Mouse (Mus musculus) embryo, embryonic 10.5 days (tissue): ENCODE measurements around the gene Stk24.

Experiments
- DNase-seq: peaks from one replicate; pipeline ENCODE4 v3.0.0-alpha.2; 2015; ENCODE audit warnings: low spot score

Stk24 gene

GRCm38 (mm10) chr14:121351737-121352136, 28.1 kb downstream of the Stk24 start:
- no peak for DNase-seq

- DNase-seq = no peak
Observed at GRCm38 (mm10) chr14:121350011-121350410, 29.8 kb downstream of the Stk24 start.

- DNase-seq = no peak
Observed at GRCm38 (mm10) chr14:121349291-121349690, 30.5 kb downstream of the Stk24 start.

- no peak for DNase-seq
Observed at GRCm38 (mm10) chr14:121348256-121348655, 31.6 kb downstream of the Stk24 start.

GRCm38 (mm10) chr14:121347134-121347533, 32.7 kb downstream of the Stk24 start:
- DNase-seq = no peak

- DNase-seq = no peak
Observed at GRCm38 (mm10) chr14:121346654-121347053, 33.2 kb downstream of the Stk24 start.

- peak; percentile 27 for DNase-seq
Observed at GRCm38 (mm10) chr14:121346053-121346452, 33.8 kb downstream of the Stk24 start.

- no peak for DNase-seq
Observed at GRCm38 (mm10) chr14:121344928-121345327, 34.9 kb downstream of the Stk24 start.

GRCm38 (mm10) chr14:121342885-121343284, 36.9 kb downstream of the Stk24 start:
- DNase-seq = no peak

- DNase-seq = no peak
Observed at GRCm38 (mm10) chr14:121339951-121340401, 39.8 kb downstream of the Stk24 start.

- DNase-seq = no peak
Observed at GRCm38 (mm10) chr14:121338819-121339573, 40.8 kb downstream of the Stk24 start.

- no peak for DNase-seq
Observed at GRCm38 (mm10) chr14:121330090-121330408, 49.8 kb downstream of the Stk24 start.

- no peak for DNase-seq
Observed at GRCm38 (mm10) chr14:121329401-121330089, 50.3 kb downstream of the Stk24 start.

- no peak for DNase-seq
Observed at GRCm38 (mm10) chr14:121328878-121329277, 50.9 kb downstream of the Stk24 start.

GRCm38 (mm10) chr14:121326432-121326831, 53.4 kb downstream of the Stk24 start:
- DNase-seq = no peak

GRCm38 (mm10) chr14:121324521-121325330, 55.1 kb downstream of the Stk24 start:
- no peak for DNase-seq

GRCm38 (mm10) chr14:121322641-121323040, 57.2 kb downstream of the Stk24 start:
- DNase-seq = no peak

- DNase-seq = no peak
Observed at GRCm38 (mm10) chr14:121322150-121322549, 57.7 kb downstream of the Stk24 start.

GRCm38 (mm10) chr14:121318382-121318781, 61.4 kb downstream of the Stk24 start:
- DNase-seq = no peak

GRCm38 (mm10) chr14:121317312-121317671, 62.5 kb downstream of the Stk24 start:
- DNase-seq = no peak

- DNase-seq = no peak
Observed at GRCm38 (mm10) chr14:121316631-121317311, 63.0 kb downstream of the Stk24 start.

GRCm38 (mm10) chr14:121316136-121316535, 63.7 kb downstream of the Stk24 start:
- peak; percentile 23 for DNase-seq
